Mouse (Mus musculus): ENCODE measurements around the gene Erc1. TPM values are rescaled to one million over a fixed set of nuclear protein-coding genes. Genes with fewer than 3 reads are reported as not detected.
"Not testable (repeated sequence)": the region's sequence is repeated elsewhere in the genome, so short reads cannot be mapped to it uniquely, and the experiment has no call there.

The Erc1 gene
- polyA plus RNA-seq, 1 experiment from 2014 or later: 4.0 TPM

DNA sequence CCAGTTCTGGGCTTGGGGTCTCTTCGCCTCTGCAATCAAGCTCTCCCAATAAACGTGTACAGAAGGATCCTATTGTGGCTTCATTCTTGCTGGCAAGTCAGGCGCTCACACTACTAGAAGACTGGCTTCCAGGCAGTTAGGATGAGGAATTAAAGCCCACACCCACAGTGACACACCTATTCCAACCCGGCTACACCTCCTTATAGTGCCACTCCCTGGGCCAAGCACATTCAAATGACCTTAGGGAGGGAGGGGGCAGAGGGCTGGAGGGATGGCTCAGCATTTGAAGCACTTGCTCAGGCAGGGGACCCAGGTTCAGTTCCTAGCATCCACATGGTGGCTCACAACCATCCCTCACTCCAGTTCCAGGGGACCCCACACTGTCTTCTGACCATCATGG, 29.4 kb downstream of the Erc1 start:
- TF ChIP-seq EP300 (IDR thresholded peaks at IDR 0.05; ENCODE audit: low read depth) (no peak), CTCF (IDR thresholded peaks at IDR 0.05; ENCODE audit: low read depth) (no peak)
- no peak overlapping the region for H3K4me3 ChIP-seq (ENCODE audit: low read depth, low read length)

DNA sequence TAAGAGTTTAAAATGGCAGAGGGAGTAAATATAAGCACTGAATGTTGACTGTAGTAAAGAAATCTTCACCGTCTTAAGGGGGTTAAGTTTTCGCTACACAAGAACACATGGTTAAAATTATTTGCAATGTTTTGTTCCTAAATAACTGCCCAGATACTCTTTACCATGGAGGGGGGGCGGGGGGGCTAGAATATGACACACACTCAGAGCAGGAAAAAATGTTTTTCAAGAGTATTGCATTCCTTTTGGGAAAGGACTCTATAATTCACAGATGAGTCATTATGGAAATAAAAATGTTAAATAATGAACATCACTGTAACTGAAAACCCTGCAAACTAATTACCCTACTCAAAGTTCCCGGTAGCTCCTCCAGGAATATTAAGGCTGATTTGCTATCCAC, 32.5 kb downstream of the Erc1 start:
- Histone ChIP-seq H3K9me3 (ENCODE audit: low read length) (no peaks in the 10 kb centered on the region), H3K4me2 (ENCODE audit: low read depth, low read length) (no peak overlapping the region), H3K9ac (replicated peaks) (no peak overlapping the region), H3K36me3 (replicated peaks; ENCODE audit: insufficient read depth, low read length) (no peaks in the 10 kb centered on the region), H3K4me1 (ENCODE audit: insufficient read depth) (no peaks in the 10 kb centered on the region), H3K4me3 (ENCODE audit: low read depth, low read length) (no peak overlapping the region), H3K27ac (ENCODE audit: low read depth) (no peak overlapping the region), H3K27me3 (ENCODE audit: insufficient read depth, low read length) (no peaks in the 10 kb centered on the region)
- no peak for DNase-seq
- no peak for ATAC-seq
- 83% methylated on average over 4 of the region's 4 CpGs for WGBS (ENCODE audit: insufficient replicate concordance)
- TF ChIP-seq EP300 (IDR thresholded peaks at IDR 0.05; ENCODE audit: low read depth) (no peak), CTCF (IDR thresholded peaks at IDR 0.05; ENCODE audit: low read depth) (no peak)

More for the DNA sequence above, 29.4 kb downstream of the Erc1 start:
- 83% methylated on average over 4 of the region's 4 CpGs for WGBS (ENCODE audit: insufficient replicate concordance)
- Histone ChIP-seq H3K27ac (ENCODE audit: low read depth) (no peak overlapping the region), H3K9ac (replicated peaks) (no peak overlapping the region), H3K9me3 (ENCODE audit: low read length) (no peaks in the 10 kb centered on the region), H3K4me2 (ENCODE audit: low read depth, low read length) (no peak overlapping the region), H3K36me3 (replicated peaks; ENCODE audit: insufficient read depth, low read length) (no peaks in the 10 kb centered on the region), H3K4me1 (ENCODE audit: insufficient read depth) (no peaks in the 10 kb centered on the region), H3K27me3 (ENCODE audit: insufficient read depth, low read length) (no peaks in the 10 kb centered on the region)
- no peak for DNase-seq
- no peak for ATAC-seq

- not testable (repeated sequence) for H3K9me3 ChIP-seq (ENCODE audit: low read length); H3K27ac ChIP-seq (ENCODE audit: low read depth); H3K4me1 ChIP-seq (ENCODE audit: insufficient read depth); H3K27me3 ChIP-seq (ENCODE audit: insufficient read depth, low read length); H3K4me2 ChIP-seq (ENCODE audit: low read depth, low read length); H3K36me3 ChIP-seq (replicated peaks; ENCODE audit: insufficient read depth, low read length); H3K9ac ChIP-seq (replicated peaks); H3K4me3 ChIP-seq (ENCODE audit: low read depth, low read length); ATAC-seq; DNase-seq
Measured at GRCm38 (mm10) chr6:119813055-119813454, 34.9 kb downstream of the Erc1 start.

- H3K4me1 ChIP-seq (ENCODE audit: insufficient read depth): no peaks in the 10 kb centered on the region
- no peak overlapping the region for H3K4me2 ChIP-seq (ENCODE audit: low read depth, low read length)
- no peaks in the 10 kb centered on the region for H3K36me3 ChIP-seq (replicated peaks; ENCODE audit: insufficient read depth, low read length)
- WGBS (ENCODE audit: insufficient replicate concordance): 81% methylated on average over 2 of the region's 2 CpGs
- DNase-seq (no peak), ATAC-seq (no peak)
- H3K9ac ChIP-seq (replicated peaks): no peak overlapping the region
- no peak for TF ChIP-seq CTCF (IDR thresholded peaks at IDR 0.05; ENCODE audit: low read depth)
- no peak for TF ChIP-seq EP300 (IDR thresholded peaks at IDR 0.05; ENCODE audit: low read depth)
- no peak overlapping the region for H3K4me3 ChIP-seq (ENCODE audit: low read depth, low read length)
- no peaks in the 10 kb centered on the region for H3K27me3 ChIP-seq (ENCODE audit: insufficient read depth, low read length)
- no peaks in the 10 kb centered on the region for H3K9me3 ChIP-seq (ENCODE audit: low read length)
- H3K27ac ChIP-seq (ENCODE audit: low read depth): no peak overlapping the region
Measured at GRCm38 (mm10) chr6:119808726-119809505, 39.1 kb downstream of the Erc1 start.

GRCm38 (mm10) chr6:119803239-119803638, 44.7 kb downstream of the Erc1 start:
- Histone ChIP-seq H3K4me3 (ENCODE audit: low read depth, low read length) (no peak overlapping the region), H3K4me1 (ENCODE audit: insufficient read depth) (no peaks in the 10 kb centered on the region), H3K27ac (ENCODE audit: low read depth) (no peak overlapping the region), H3K9ac (replicated peaks) (no peak overlapping the region), H3K36me3 (replicated peaks; ENCODE audit: insufficient read depth, low read length) (no peaks in the 10 kb centered on the region), H3K9me3 (ENCODE audit: low read length) (no peaks in the 10 kb centered on the region), H3K4me2 (ENCODE audit: low read depth, low read length) (no peak overlapping the region), H3K27me3 (ENCODE audit: insufficient read depth, low read length) (no peaks in the 10 kb centered on the region)
- ATAC-seq (no peak), DNase-seq (no peak)
- 89% methylated on average over 2 of the region's 2 CpGs for WGBS (ENCODE audit: insufficient replicate concordance)
- TF ChIP-seq EP300 (IDR thresholded peaks at IDR 0.05; ENCODE audit: low read depth): no peak
- TF ChIP-seq CTCF (IDR thresholded peaks at IDR 0.05; ENCODE audit: low read depth): no peak

GRCm38 (mm10) chr6:119796911-119797486, 51.0 kb downstream of the Erc1 start:
- TF ChIP-seq EP300 (IDR thresholded peaks at IDR 0.05; ENCODE audit: low read depth) (no peak), CTCF (IDR thresholded peaks at IDR 0.05; ENCODE audit: low read depth) (no peak)
- ATAC-seq (no peak), DNase-seq (no peak)
- Histone ChIP-seq H3K27ac (ENCODE audit: low read depth) (no peak overlapping the region), H3K4me3 (ENCODE audit: low read depth, low read length) (no peak overlapping the region), H3K4me2 (ENCODE audit: low read depth, low read length) (no peak overlapping the region), H3K27me3 (ENCODE audit: insufficient read depth, low read length) (no peaks in the 10 kb centered on the region), H3K9me3 (ENCODE audit: low read length) (no peaks in the 10 kb centered on the region), H3K4me1 (ENCODE audit: insufficient read depth) (no peaks in the 10 kb centered on the region), H3K9ac (replicated peaks) (no peak overlapping the region), H3K36me3 (replicated peaks; ENCODE audit: insufficient read depth, low read length) (0 out of 2 replicates have a peak, but pooled peaks cover 3% of the 10 kb centered on the region)
- WGBS (ENCODE audit: insufficient replicate concordance): 80% methylated on average over 12 of the region's 12 CpGs

Data from liver, postnatal 0 days (tissue).